ENCODE assay signal across 17 mouse cellular contexts in genomic region chr5:66784624-66785361, GRCm38 (mm10). TPM values are rescaled to one million over a fixed set of nuclear protein-coding genes. Genes with fewer than 3 reads are reported as not detected.
"Had no signal": no experiment of that assay in that cellular context is flagged by ENCODE, and none has a peak within 500 bp of the region (broad histone marks: within the 10 kb centered on the region; RNA-seq: fewer than 3 reads in every experiment).

No protein-coding gene starts in this region.

- H3K4me2 ChIP-seq: limb, embryonic 12.5 days; midbrain, embryonic 11.5 days; neural tube, embryonic 13.5 days; stomach, embryonic 15.5 days had no signal

- H3K27me3 ChIP-seq: limb, embryonic 12.5 days; megakaryocyte, embryonic 14.5 days; neural tube, embryonic 13.5 days; stomach, embryonic 15.5 days had no signal

- ATAC-seq: hindbrain, postnatal 0 days; midbrain, embryonic 16.5 days had no signal

- H3K4me3 ChIP-seq: limb, embryonic 12.5 days; megakaryocyte, embryonic 14.5 days; neural tube, embryonic 13.5 days; stomach, embryonic 15.5 days had no signal

- H3K9ac ChIP-seq: limb, embryonic 12.5 days; liver, embryonic 14.5 days; neural tube, embryonic 13.5 days; stomach, embryonic 15.5 days had no signal

- H3K36me3 ChIP-seq: limb, embryonic 12.5 days; neural tube, embryonic 13.5 days; stomach, embryonic 15.5 days had no signal

- H3K9me3 ChIP-seq: limb, embryonic 12.5 days; neural tube, embryonic 13.5 days; stomach, embryonic 15.5 days had no signal

- DNase-seq: kidney, adult 11 months; kidney, postnatal 10 days; kidney, postnatal 4 days; retina, postnatal 1 day; right cerebral cortex, postnatal 4 days; spleen, adult 18-20 months; thymus, adult 2 months; thymus, postnatal 36 days had no signal

- H3K27ac ChIP-seq: hindbrain, postnatal 0 days; limb, embryonic 12.5 days; liver, embryonic 14.5 days; macrophage; neural tube, embryonic 13.5 days; stomach, embryonic 15.5 days had no signal

- H3K4me1 ChIP-seq: megakaryocyte, embryonic 14.5 days; neural tube, embryonic 13.5 days had no signal

RNA-seq across cellular contexts. Expression of gene Limch1, which starts 39.2 kb away (rescaled TPM):
- polyA plus RNA-seq: macrophage had no signal
